Mouse (Mus musculus) E14TG2a.4 (cell line): Measurements from ENCODE around the gene Mfn2.

ENCODE experiments used
- CTCF ChIP-seq: conservative IDR thresholded peaks from 2 replicates; pipeline ENCODE4 v1.5.1; 2014; ENCODE audit warnings: low read length
- POU5F1 ChIP-seq: IDR thresholded peaks from 2 replicates; pipeline ENCODE4 v1.6.1; 2014; ENCODE audit warnings: low read length, borderline replicate concordance

DNA sequence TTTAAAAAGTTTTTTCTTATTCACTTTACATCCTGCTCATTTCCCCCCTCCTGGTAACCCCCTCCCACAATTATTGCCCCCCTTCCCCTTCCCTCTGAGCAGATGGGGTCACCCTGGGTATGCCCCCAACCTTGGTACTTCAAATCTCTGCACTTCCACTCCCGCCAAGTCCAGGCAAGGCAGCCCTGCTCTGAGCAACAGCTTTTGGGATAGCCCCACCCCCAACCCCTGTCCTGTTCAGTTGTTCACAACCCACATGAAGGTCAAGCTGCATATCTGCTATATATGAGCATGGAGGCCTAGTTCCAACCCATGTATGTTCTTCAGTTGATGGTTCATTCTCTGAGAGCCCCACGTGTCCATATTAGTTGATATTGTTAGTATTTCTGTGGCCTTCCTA lies 53.7 kb downstream of the Mfn2 start:
- TF ChIP-seq CTCF (no peak), POU5F1 (no peak)
